Mouse (Mus musculus) Muller cell, postnatal 12 days (primary cell): ENCODE data around the gene Mrpl55.
"Not testable (repeated sequence)": the region's sequence is repeated elsewhere in the genome, so short reads cannot be mapped to it uniquely, and the experiment has no call there.

ENCODE experiments used
- DNase-seq: peaks from one replicate; pipeline ENCODE4 v3.0.0-alpha.2; 2015; ENCODE audit errors: inconsistent ontology term

The Mrpl55 gene

GRCm38 (mm10) chr11:59191231-59192058, 10.8 kb upstream of the Mrpl55 start:
- DNase-seq = peak; percentile 92

DNA sequence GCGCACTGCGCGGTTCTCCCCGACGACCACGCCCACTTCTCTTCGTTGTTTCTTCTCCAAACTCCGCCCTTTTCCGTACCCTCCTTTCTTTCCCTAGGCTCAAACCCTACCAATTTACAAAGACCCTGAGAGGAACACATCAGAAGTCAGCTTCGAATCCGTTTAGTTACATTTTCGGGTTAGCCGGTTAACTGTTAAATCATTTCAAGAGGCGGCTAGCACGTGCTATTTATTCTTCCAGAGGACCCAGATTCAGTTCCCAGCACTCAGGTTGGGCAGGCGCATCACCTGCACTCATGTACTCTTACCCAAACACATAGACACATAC, 10.3 kb upstream of the Mrpl55 start, which contains the start of gene Guk1:
Guk1 (minus strand) TSS at position 154 of the 328 bp plus-strand sequence.
- no peak for DNase-seq

DNA sequence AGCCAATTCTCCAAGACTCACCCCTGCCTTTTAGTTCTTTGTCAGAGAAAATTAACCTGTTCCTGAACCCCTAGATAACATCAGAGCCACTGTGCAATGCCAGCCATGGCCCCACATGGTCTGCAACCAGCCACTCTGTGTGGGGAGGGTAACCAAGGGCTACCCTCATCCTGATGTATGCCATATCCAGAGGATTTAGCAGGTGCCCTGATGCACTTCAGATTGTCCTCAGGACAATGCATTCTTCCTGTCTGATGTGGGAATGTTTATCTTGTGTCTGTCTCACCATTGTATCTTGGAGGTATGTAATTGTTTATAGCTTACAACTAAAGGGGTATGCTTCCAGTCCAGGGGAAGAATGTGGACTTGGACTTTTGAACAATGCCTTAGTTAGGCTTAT, 6.1 kb upstream of the Mrpl55 start:
- DNase-seq = no peak

GRCm38 (mm10) chr11:59201216-59202002, 877 bp upstream of the Mrpl55 start:
- DNase-seq = no peak

GRCm38 (mm10) chr11:59208153-59208831, 6.0 kb downstream of the Mrpl55 start, which contains the start of gene 2310033P09Rik:
TSS of gene 2310033P09Rik (plus strand) at chr11:59208321.
- peak; percentile 97 for DNase-seq

GRCm38 (mm10) chr11:59209003-59209441, 6.7 kb downstream of the Mrpl55 start:
- peak; percentile 82 for DNase-seq

DNA sequence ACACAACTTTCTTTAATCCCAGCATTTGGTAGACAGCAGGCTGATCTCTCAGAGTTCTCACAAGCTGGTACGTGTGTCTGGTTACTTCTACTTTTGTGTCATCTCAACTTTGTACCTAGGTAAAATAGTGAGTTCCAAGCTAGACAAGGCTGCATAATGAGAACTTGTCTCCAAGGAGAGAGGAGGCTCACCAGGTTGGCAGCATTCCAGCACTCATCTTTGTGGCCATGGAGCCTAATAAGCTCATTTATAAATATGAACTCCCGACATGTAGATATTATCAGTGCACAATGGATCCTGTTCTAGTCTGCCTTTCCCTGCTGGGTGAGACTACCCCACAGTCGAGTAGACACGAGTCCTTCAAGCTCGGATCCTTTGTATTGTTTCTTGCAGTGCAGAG, 7.3 kb downstream of the Mrpl55 start:
- DNase-seq = no peak

- no peak for DNase-seq
These were observed 7.7 kb downstream of the Mrpl55 start for GRCm38 (mm10) chr11:59210020-59210419.

- not testable (repeated sequence) for DNase-seq
These were observed 9.3 kb downstream of the Mrpl55 start for GRCm38 (mm10) chr11:59211561-59211960.

GRCm38 (mm10) chr11:59212320-59212719, 10.0 kb downstream of the Mrpl55 start:
- not testable (repeated sequence) for DNase-seq

GRCm38 (mm10) chr11:59212892-59213494, 10.7 kb downstream of the Mrpl55 start:
- no peak for DNase-seq

GRCm38 (mm10) chr11:59216955-59217354, 14.7 kb downstream of the Mrpl55 start:
- DNase-seq = no peak

DNA sequence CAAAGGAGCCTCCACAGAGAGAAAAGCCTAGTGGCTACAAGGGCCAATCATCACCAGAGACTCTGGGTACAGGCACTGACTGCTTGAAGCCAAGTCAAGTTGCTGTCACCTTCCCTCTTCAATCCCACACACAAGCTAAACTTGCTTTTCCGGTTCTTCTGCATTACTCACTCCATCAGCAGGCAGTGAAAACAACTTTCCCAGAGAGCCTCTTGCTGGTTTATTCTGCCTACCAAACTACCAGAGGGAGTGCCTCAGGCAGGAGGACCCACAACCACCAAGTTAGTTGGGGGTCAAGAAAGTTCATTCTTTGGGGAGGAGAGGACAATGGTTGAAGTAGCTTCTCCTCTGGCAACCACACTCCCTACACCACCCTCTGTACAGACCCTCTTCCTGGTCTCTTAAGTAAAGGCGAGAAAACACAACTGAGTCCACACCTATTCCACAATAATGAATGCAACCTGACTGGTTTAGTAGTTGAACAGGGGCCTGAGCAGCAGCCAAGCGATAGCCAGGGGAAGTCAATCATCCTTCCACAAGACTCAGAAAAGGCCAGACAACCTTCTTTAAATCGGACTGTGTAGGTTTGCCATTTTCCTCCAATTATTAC, 16.2 kb downstream of the Mrpl55 start:
- no peak for DNase-seq

- DNase-seq = no peak
These were observed 16.8 kb downstream of the Mrpl55 start for GRCm38 (mm10) chr11:59219064-59219463.

DNA sequence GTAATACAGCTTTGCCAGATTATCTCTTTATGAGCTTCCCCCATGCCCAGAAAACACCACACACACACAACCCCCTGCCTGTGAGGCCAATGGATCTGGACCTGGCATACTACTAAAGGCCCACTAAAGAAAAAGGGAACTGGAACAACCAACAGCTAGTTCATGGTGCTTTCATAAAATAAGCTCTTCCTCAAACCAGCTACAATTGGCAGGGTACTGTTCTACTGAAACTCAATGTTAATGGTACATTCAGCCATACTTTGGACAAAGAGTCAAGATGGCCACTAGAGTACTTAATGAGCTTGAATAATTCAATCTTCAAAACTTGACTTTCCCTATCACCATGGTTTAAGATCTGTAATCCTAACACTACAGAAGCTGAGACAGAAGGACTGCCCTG, 19.3 kb downstream of the Mrpl55 start:
- DNase-seq = no peak

GRCm38 (mm10) chr11:59222306-59222705, 20.0 kb downstream of the Mrpl55 start:
- DNase-seq = no peak

DNA sequence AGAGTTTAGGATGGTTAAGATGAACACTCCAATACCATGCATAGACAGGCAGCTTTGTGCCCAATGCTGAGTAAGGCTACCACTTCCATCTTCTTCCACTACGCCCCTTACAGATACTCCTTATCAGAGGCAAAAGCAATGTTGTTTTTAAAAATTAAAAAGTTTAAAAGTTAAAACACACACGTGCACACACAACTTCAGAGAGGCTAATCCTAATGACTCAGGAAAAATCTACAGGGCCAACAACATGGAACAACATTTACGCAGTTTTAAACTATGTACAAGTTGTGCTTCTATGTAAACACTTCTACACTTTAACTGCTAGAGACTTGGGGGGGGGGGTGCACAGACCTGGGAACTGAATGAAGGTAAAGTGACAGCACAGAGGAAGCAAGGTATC, 21.7 kb downstream of the Mrpl55 start:
- DNase-seq = no peak

GRCm38 (mm10) chr11:59224470-59224869, 22.2 kb downstream of the Mrpl55 start:
- no peak for DNase-seq

DNA sequence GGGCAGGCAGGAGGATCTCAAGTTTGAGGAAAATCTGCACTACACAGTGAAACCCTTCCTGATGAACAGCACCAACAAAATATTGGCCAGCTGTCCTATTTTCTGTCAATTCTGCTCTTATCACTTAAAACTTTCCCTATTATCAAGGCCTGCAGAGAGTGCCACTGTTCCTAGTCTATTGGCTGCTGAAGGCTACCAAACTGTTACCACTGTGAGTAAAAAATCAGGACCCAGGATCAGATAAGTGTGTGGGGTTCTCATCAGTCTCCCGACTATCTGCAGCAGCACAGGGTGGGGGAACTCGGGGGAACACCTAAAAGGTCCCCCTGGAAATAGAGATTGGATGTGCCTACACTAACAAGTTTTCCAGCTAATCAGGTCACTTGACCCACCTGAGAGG, 22.9 kb downstream of the Mrpl55 start:
- no peak for DNase-seq

DNA sequence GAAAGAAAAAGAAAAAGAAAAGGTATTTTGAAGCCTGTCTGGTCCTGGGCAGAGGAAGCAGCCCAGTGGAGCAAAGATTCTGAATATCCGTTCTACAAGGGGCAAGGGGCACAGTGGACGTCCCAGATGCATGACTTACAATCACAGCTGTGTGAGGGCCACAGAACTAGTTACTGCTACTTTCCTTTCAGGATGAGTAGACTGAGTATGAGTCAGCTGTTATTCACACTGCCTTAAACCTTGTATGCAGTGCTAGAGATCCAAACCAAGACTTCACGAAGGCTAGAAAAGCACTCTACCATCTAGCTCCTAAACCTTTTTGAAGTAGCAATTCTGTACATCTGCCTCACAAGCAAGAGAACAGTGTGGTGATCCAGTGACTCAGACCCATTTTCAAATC, 24.0 kb downstream of the Mrpl55 start:
- no peak for DNase-seq
